Mouse (Mus musculus) large intestine, adult 2 months (tissue): ENCODE measurements around the gene Vnn3. TPM values are rescaled to one million over a fixed set of nuclear protein-coding genes. Genes with fewer than 3 reads are reported as not detected.

Experiments
- DNase-seq: peaks from one replicate; pipeline ENCODE4 v3.0.0-alpha.2; 2012; ENCODE audit warnings: low read depth, low spot score
- WGBS: fragments of 180-500 bp; shearing (Covaris S2); methylation state at CpG from one replicate; pipeline ENCODE4 v1.1.7; 2018; 5-methylcytosine and 5-hydroxymethylcytosine counted together
- polyA plus RNA-seq: library from polyadenylated mRNA; depleted of rRNA; stranded (reverse); fragments of >200 nt; gene quantifications from 2 replicates; pipeline ENCODE4 v1.2.3, GENCODE M21; 2012; rRNA removed

Vnn3 gene
- polyA plus RNA-seq = 0.29 and 0.71 TPM in 2 replicates

- WGBS = 19% methylated on average over 4 of the region's 4 CpGs
- DNase-seq = no peak
Measured at GRCm38 (mm10) chr10:23851228-23851912, at the start of gene Vnn3. TSS of gene Vnn3 (plus strand) at chr10:23851462.

- WGBS = 11% methylated on average over 3 of the region's 3 CpGs
Measured at GRCm38 (mm10) chr10:23802911-23803310, 48.4 kb upstream of the Vnn3 start.

GRCm38 (mm10) chr10:23804665-23805064 is 46.6 kb upstream of the Vnn3 start:
- 88% methylated on average over 3 of the region's 3 CpGs for WGBS
- DNase-seq = no peak

More at GRCm38 (mm10) chr10:23802911-23803310, 48.4 kb upstream of the Vnn3 start:
- DNase-seq = no peak

- whole genome bisulfite sequencing = 74% methylated on average over 4 of the region's 4 CpGs
- DNase-seq = no peak
Measured at GRCm38 (mm10) chr10:23806201-23806600, 45.1 kb upstream of the Vnn3 start.

GRCm38 (mm10) chr10:23811635-23812437 is 39.4 kb upstream of the Vnn3 start:
- no peak for DNase-seq
- WGBS = 22% methylated on average over 9 of the region's 12 CpGs

- DNase-seq = no peak
Measured at GRCm38 (mm10) chr10:23812438-23812759, 38.9 kb upstream of the Vnn3 start.

GRCm38 (mm10) chr10:23812852-23813766 is 38.2 kb upstream of the Vnn3 start:
- DNase-seq = no peak
- WGBS = 79% methylated on average over 11 of the region's 11 CpGs

GRCm38 (mm10) chr10:23815168-23815567 is 36.1 kb upstream of the Vnn3 start:
- no peak for DNase-seq
- WGBS = 40% methylated on average over 1 of the region's 1 CpGs

GRCm38 (mm10) chr10:23816241-23816640 is 35.0 kb upstream of the Vnn3 start:
- WGBS = 92% methylated on average over 7 of the region's 7 CpGs
- DNase-seq = no peak

GRCm38 (mm10) chr10:23826516-23826915 is 24.7 kb upstream of the Vnn3 start:
- no peak for DNase-seq
- 85% methylated on average over 7 of the region's 7 CpGs for WGBS

- DNase-seq = no peak
- 63% methylated on average over 9 of the region's 9 CpGs for WGBS
Measured at GRCm38 (mm10) chr10:23836003-23836964, 15.0 kb upstream of the Vnn3 start.

GRCm38 (mm10) chr10:23837115-23837514 is 14.1 kb upstream of the Vnn3 start:
- 87% methylated on average over 3 of the region's 3 CpGs for WGBS
- DNase-seq = no peak

GRCm38 (mm10) chr10:23838910-23839309 is 12.4 kb upstream of the Vnn3 start:
- 66% methylated on average over 3 of the region's 3 CpGs for WGBS
- DNase-seq = no peak

- WGBS = 18% methylated on average over 9 of the region's 9 CpGs
- DNase-seq = no peak
Measured at GRCm38 (mm10) chr10:23839368-23839767, 11.9 kb upstream of the Vnn3 start.

- WGBS = 79% methylated on average over 4 of the region's 4 CpGs
- DNase-seq = no peak
Measured at GRCm38 (mm10) chr10:23840496-23840895, 10.8 kb upstream of the Vnn3 start.

GRCm38 (mm10) chr10:23852096-23852495 is 834 bp downstream of the Vnn3 start:
- DNase-seq = no peak
- 77% methylated on average over 2 of the region's 2 CpGs for WGBS

GRCm38 (mm10) chr10:23864362-23865312 is 13.4 kb downstream of the Vnn3 start:
- 46% methylated on average over 9 of the region's 9 CpGs for WGBS

GRCm38 (mm10) chr10:23880695-23881094 is 29.4 kb downstream of the Vnn3 start:
- 78% methylated on average over 6 of the region's 6 CpGs for WGBS
- no peak for DNase-seq

More at GRCm38 (mm10) chr10:23864362-23865312, 13.4 kb downstream of the Vnn3 start:
- DNase-seq = no peak
